Mouse (Mus musculus): ENCODE measurements at regions not wholly inside any gene's neighbourhood (a gene's known extent, or its start where the extent isn't known, plus 50 kb on each side); places are given as distances from the start of the nearest gene placed in this dataset.

GRCm38 (mm10) chr19:21066432-21067113, 112.6 kb upstream of the Tmc1 start:
- no peak for DNase-seq

- DNase-seq, result no peak
Observed at GRCm38 (mm10) chr19:21064902-21065301, 110.9 kb upstream of the Tmc1 start.

GRCm38 (mm10) chr19:21053597-21054544, 99.9 kb upstream of the Tmc1 start:
- DNase-seq, result peak; percentile 44

GRCm38 (mm10) chr19:21052771-21053170, 98.8 kb upstream of the Tmc1 start:
- no peak for DNase-seq

GRCm38 (mm10) chr19:21051872-21052271, 97.9 kb upstream of the Tmc1 start:
- DNase-seq, result no peak

- peak; percentile 17 for DNase-seq
Observed at GRCm38 (mm10) chr19:21050994-21051721, 97.2 kb upstream of the Tmc1 start.

GRCm38 (mm10) chr19:21049301-21049700, 95.3 kb upstream of the Tmc1 start:
- DNase-seq, result no peak

- DNase-seq, result no peak
Observed at GRCm38 (mm10) chr19:21045565-21045964, 91.6 kb upstream of the Tmc1 start.

- DNase-seq, result no peak
Observed at GRCm38 (mm10) chr19:21043958-21044357, 90.0 kb upstream of the Tmc1 start.

GRCm38 (mm10) chr19:21042536-21042935, 88.5 kb upstream of the Tmc1 start:
- DNase-seq, result no peak

GRCm38 (mm10) chr19:21037448-21038077, 83.6 kb upstream of the Tmc1 start:
- peak; percentile 35 for DNase-seq

GRCm38 (mm10) chr19:21036507-21037425, 82.8 kb upstream of the Tmc1 start:
- no peak for DNase-seq

- no peak for DNase-seq
Observed at GRCm38 (mm10) chr19:21035505-21035904, 81.5 kb upstream of the Tmc1 start.

GRCm38 (mm10) chr19:21033991-21034390, 80.0 kb upstream of the Tmc1 start:
- DNase-seq, result peak; percentile 64

- DNase-seq, result no peak
Observed at GRCm38 (mm10) chr19:21032558-21032957, 78.6 kb upstream of the Tmc1 start.

GRCm38 (mm10) chr19:21031768-21032308, 77.8 kb upstream of the Tmc1 start:
- DNase-seq, result no peak

- no peak for DNase-seq
Observed at GRCm38 (mm10) chr19:21030971-21031370, 77.0 kb upstream of the Tmc1 start.

GRCm38 (mm10) chr19:21028981-21029380, 75.0 kb upstream of the Tmc1 start:
- DNase-seq, result no peak

GRCm38 (mm10) chr19:21012391-21012790, 58.4 kb upstream of the Tmc1 start:
- DNase-seq, result no peak

GRCm38 (mm10) chr19:21009607-21010006, 55.6 kb upstream of the Tmc1 start:
- no peak for DNase-seq

GRCm38 (mm10) chr19:21004411-21004810, 50.4 kb upstream of the Tmc1 start:
- DNase-seq, result no peak
